Mouse (Mus musculus): Measurements from ENCODE around the gene Sfxn3. TPM values are rescaled to one million over a fixed set of nuclear protein-coding genes. Genes with fewer than 3 reads are reported as not detected.
A peak's percentile ranks its signal among the peaks of the same experiment; 100 is the strongest.

Sfxn3 gene
- polyA plus RNA-seq, 1 experiment from 2014 or later: 2.9 TPM

- 33% methylated on average over 20 of the region's 20 CpGs for WGBS (ENCODE audit: insufficient replicate concordance)
- Histone ChIP-seq H3K4me3 (replicated peaks) (peak overlapping the region; percentile 21), H3K27ac (replicated peaks) (no peak overlapping the region), H3K4me1 (replicated peaks) (peaks cover 44% of the 10 kb centered on the region), H3K27me3 (peaks cover 38% of the 10 kb centered on the region), H3K36me3 (replicated peaks) (no peaks in the 10 kb centered on the region), H3K9ac (no peak overlapping the region), H3K4me2 (peak overlapping the region; percentile 56), H3K9me3 (replicated peaks) (no peaks in the 10 kb centered on the region)
- ATAC-seq (ENCODE audit: insufficient read depth): peak; percentile 72
Measured at GRCm38 (mm10) chr19:45063565-45064292, 16.4 kb downstream of the Sfxn3 start.

- H3K9ac ChIP-seq: no peak overlapping the region
- H3K9me3 ChIP-seq (replicated peaks): no peaks in the 10 kb centered on the region
- H3K27me3 ChIP-seq: peaks cover 38% of the 10 kb centered on the region
- no peaks in the 10 kb centered on the region for H3K36me3 ChIP-seq (replicated peaks)
- no peak overlapping the region for H3K27ac ChIP-seq (replicated peaks)
- H3K4me3 ChIP-seq (replicated peaks): no peak overlapping the region
- H3K4me1 ChIP-seq (replicated peaks): peaks cover 31% of the 10 kb centered on the region
- WGBS (ENCODE audit: insufficient replicate concordance): 32% methylated on average over 21 of the region's 21 CpGs
- no peak for ATAC-seq (ENCODE audit: insufficient read depth)
- H3K4me2 ChIP-seq: no peak overlapping the region
Measured at GRCm38 (mm10) chr19:45065226-45065625, 17.9 kb downstream of the Sfxn3 start.

GRCm38 (mm10) chr19:45067170-45067569 is 19.9 kb downstream of the Sfxn3 start:
- WGBS (ENCODE audit: insufficient replicate concordance): 61% methylated on average over 17 of the region's 17 CpGs
- no peak for ATAC-seq (ENCODE audit: insufficient read depth)

GRCm38 (mm10) chr19:45067758-45068510 is 20.6 kb downstream of the Sfxn3 start:
- 50% methylated on average over 7 of the region's 7 CpGs for WGBS (ENCODE audit: insufficient replicate concordance)
- Histone ChIP-seq H3K4me2 (no peak overlapping the region), H3K27ac (replicated peaks) (no peak overlapping the region), H3K9ac (no peak overlapping the region), H3K27me3 (peaks cover 38% of the 10 kb centered on the region), H3K4me3 (replicated peaks) (no peak overlapping the region), H3K4me1 (replicated peaks) (peaks cover 42% of the 10 kb centered on the region), H3K36me3 (replicated peaks) (no peaks in the 10 kb centered on the region), H3K9me3 (replicated peaks) (no peaks in the 10 kb centered on the region)
- no peak; the same call in 1 of the 2 replicates for ATAC-seq (ENCODE audit: insufficient read depth)

More at GRCm38 (mm10) chr19:45067170-45067569, 19.9 kb downstream of the Sfxn3 start:
- H3K4me2 ChIP-seq: no peak overlapping the region
- H3K27me3 ChIP-seq: peaks cover 38% of the 10 kb centered on the region
- no peak overlapping the region for H3K4me3 ChIP-seq (replicated peaks)
- no peak overlapping the region for H3K27ac ChIP-seq (replicated peaks)
- H3K4me1 ChIP-seq (replicated peaks): peaks cover 42% of the 10 kb centered on the region
- H3K36me3 ChIP-seq (replicated peaks): no peaks in the 10 kb centered on the region
- H3K9me3 ChIP-seq (replicated peaks): no peaks in the 10 kb centered on the region
- H3K9ac ChIP-seq: no peak overlapping the region

GRCm38 (mm10) chr19:45073871-45074542 is 26.7 kb downstream of the Sfxn3 start:
- H3K9ac ChIP-seq: peak overlapping the region; percentile 82

GRCm38 (mm10) chr19:45074580-45075322 is 27.4 kb downstream of the Sfxn3 start, which contains the start of gene Kazald1:
TSS of gene Kazald1 (plus strand) at chr19:45075241.
- peak; percentile 88 for ATAC-seq (ENCODE audit: insufficient read depth)

More at GRCm38 (mm10) chr19:45073871-45074542, 26.7 kb downstream of the Sfxn3 start:
- peaks cover 39% of the 10 kb centered on the region for H3K27me3 ChIP-seq
- peaks cover 53% of the 10 kb centered on the region for H3K4me1 ChIP-seq (replicated peaks)
- peak; percentile 31; the same call in 1 of the 2 replicates for ATAC-seq (ENCODE audit: insufficient read depth)
- WGBS (ENCODE audit: insufficient replicate concordance): 6% methylated on average over 20 of the region's 20 CpGs
- H3K36me3 ChIP-seq (replicated peaks): no peaks in the 10 kb centered on the region
- peak overlapping the region; percentile 89 for H3K27ac ChIP-seq (replicated peaks)
- H3K4me3 ChIP-seq (replicated peaks): peak overlapping the region; percentile 77
- H3K4me2 ChIP-seq: peak overlapping the region; percentile 96
- H3K9me3 ChIP-seq (replicated peaks): no peaks in the 10 kb centered on the region

GRCm38 (mm10) chr19:45075323-45076035 is 28.2 kb downstream of the Sfxn3 start:
- no peaks in the 10 kb centered on the region for H3K9me3 ChIP-seq (replicated peaks)
- peak; percentile 67 for ATAC-seq (ENCODE audit: insufficient read depth)
- peak overlapping the region; percentile 77 for H3K4me3 ChIP-seq (replicated peaks)
- H3K4me2 ChIP-seq: peak overlapping the region; percentile 96
- peak overlapping the region; percentile 82 for H3K9ac ChIP-seq
- H3K27ac ChIP-seq (replicated peaks): peak overlapping the region; percentile 89
- WGBS (ENCODE audit: insufficient replicate concordance): 1% methylated on average over 32 of the region's 32 CpGs
- H3K36me3 ChIP-seq (replicated peaks): no peaks in the 10 kb centered on the region
- H3K4me1 ChIP-seq (replicated peaks): peaks cover 67% of the 10 kb centered on the region
- H3K27me3 ChIP-seq: peaks cover 54% of the 10 kb centered on the region

More at GRCm38 (mm10) chr19:45074580-45075322, 27.4 kb downstream of the Sfxn3 start, which contains the start of gene Kazald1:
- Histone ChIP-seq H3K36me3 (replicated peaks) (no peaks in the 10 kb centered on the region), H3K9me3 (replicated peaks) (no peaks in the 10 kb centered on the region), H3K27me3 (peaks cover 46% of the 10 kb centered on the region), H3K4me2 (peak within 1 kb of the TSS; percentile 96), H3K27ac (replicated peaks) (peak within 1 kb of the TSS; percentile 89), H3K4me1 (replicated peaks) (peaks cover 61% of the 10 kb centered on the region), H3K9ac (peak within 1 kb of the TSS; percentile 82), H3K4me3 (replicated peaks) (peak within 1 kb of the TSS; percentile 77)
- under 1% methylated on average over 45 of the region's 45 CpGs for WGBS (ENCODE audit: insufficient replicate concordance)

GRCm38 (mm10) chr19:45076036-45076575 is 28.8 kb downstream of the Sfxn3 start:
- peak overlapping the region; percentile 82 for H3K9ac ChIP-seq
- H3K4me3 ChIP-seq (replicated peaks): peak overlapping the region; percentile 77
- H3K4me2 ChIP-seq: peak overlapping the region; percentile 96
- no peak for ATAC-seq (ENCODE audit: insufficient read depth)
- H3K4me1 ChIP-seq (replicated peaks): peaks cover 67% of the 10 kb centered on the region
- H3K9me3 ChIP-seq (replicated peaks): no peaks in the 10 kb centered on the region
- H3K27ac ChIP-seq (replicated peaks): no peak overlapping the region
- no peaks in the 10 kb centered on the region for H3K36me3 ChIP-seq (replicated peaks)
- H3K27me3 ChIP-seq: peaks cover 60% of the 10 kb centered on the region
- WGBS (ENCODE audit: insufficient replicate concordance): 14% methylated on average over 17 of the region's 17 CpGs

- H3K36me3 ChIP-seq (replicated peaks): no peaks in the 10 kb centered on the region
- ATAC-seq (ENCODE audit: insufficient read depth): no peak
- WGBS (ENCODE audit: insufficient replicate concordance): under 1% methylated on average over 62 of the region's 62 CpGs
- no peak overlapping the region for H3K27ac ChIP-seq (replicated peaks)
- H3K27me3 ChIP-seq: peaks cover 67% of the 10 kb centered on the region
- H3K4me1 ChIP-seq (replicated peaks): peaks cover 63% of the 10 kb centered on the region
- H3K4me3 ChIP-seq (replicated peaks): peak overlapping the region; percentile 77
- no peaks in the 10 kb centered on the region for H3K9me3 ChIP-seq (replicated peaks)
- peak overlapping the region; percentile 42; the same call in 1 of the 2 replicates for H3K9ac ChIP-seq
- H3K4me2 ChIP-seq: peak overlapping the region; percentile 96
Measured at GRCm38 (mm10) chr19:45076586-45077510, 29.5 kb downstream of the Sfxn3 start.

Data from liver, embryonic 15.5 days (tissue).